Mouse (Mus musculus) E14TG2a.4 (cell line): ENCODE data around the gene Kiss1r.

Experiments used
- CTCF ChIP-seq: conservative IDR thresholded peaks from 2 replicates; pipeline ENCODE4 v1.5.1; 2014; ENCODE audit warnings: low read length
- POU5F1 ChIP-seq: IDR thresholded peaks from 2 replicates; pipeline ENCODE4 v1.6.1; 2014; ENCODE audit warnings: low read length, borderline replicate concordance

GRCm38 (mm10) chr10:79929967-79930825 lies 13.4 kb downstream of the Kiss1r start:
- TF ChIP-seq CTCF (no peak), POU5F1 (no peak)
